Mouse (Mus musculus): ENCODE measurements around the gene Tmcc1.
A peak's percentile ranks its signal among the peaks of the same experiment; 100 is the strongest.
"Not testable (repeated sequence)": the region's sequence is repeated elsewhere in the genome, so short reads cannot be mapped to it uniquely, and the experiment has no call there.

The Tmcc1 gene

GRCm38 (mm10) chr6:116141696-116142095 is 51.6 kb downstream of the Tmcc1 start:
- no peak for DNase-seq

GRCm38 (mm10) chr6:116140782-116141181 is 52.5 kb downstream of the Tmcc1 start:
- no peak for DNase-seq

DNA sequence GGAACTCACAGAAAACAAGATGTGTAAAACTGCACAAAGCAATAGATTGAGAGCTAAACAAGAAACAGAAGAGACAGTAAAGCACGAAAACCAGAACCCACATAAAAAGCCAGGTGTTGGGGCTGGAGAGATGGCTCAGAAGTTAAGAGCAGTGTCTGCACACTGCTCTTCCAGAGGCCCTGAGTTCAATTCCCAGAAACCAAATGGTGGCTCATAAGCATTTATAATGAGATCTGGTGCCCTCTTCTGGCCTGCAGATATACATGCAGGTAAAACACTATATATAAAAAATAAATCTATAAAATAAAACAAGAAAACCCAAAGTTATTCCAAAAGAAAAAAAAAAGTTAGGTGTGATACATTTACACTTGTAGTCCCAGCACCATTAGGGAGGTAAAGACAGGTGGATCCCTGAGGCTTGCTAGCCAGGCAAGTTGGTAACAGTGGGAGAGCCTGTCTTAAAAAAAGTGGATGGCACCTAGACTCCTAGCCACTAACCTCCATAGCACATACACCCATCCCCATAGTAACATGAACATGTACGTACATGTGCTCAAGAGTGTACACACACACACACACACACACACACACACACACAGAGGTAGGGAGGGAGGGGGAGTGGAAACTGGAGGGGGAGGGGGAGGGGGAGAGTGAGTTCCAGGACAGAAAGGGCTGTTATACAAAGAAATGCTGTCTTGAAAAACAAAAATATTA is 54.0 kb downstream of the Tmcc1 start:
- DNase-seq = no peak

DNA sequence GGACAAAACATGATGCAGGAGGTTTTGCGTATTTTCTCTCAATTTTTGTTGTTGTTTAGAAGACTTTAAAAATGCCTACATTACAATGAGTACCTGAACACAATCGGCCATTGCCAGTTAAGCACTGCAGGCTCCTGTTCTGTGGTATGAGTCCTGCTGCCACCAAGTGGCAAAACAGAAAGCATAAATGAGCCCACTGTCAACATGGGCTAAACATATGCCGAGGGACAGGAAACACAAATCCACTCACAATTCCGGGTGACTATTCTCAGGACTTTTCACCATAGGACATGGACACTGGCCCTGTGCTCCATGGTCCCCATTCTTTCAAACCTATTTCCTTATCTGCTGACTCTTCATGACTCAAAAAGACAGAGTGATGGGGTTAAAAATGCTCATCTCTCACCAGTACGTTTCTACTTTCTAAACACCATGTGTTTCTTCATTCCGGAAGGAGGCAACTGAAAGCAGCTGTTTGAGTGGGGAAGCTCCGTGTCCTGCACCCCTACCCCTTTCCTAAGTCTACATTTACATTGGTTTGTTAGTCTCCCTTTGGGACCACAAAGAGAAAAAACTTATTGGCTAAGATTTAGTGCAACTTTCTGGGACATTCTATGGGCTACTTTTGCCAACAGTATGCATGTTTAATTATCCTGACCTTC is 57.2 kb downstream of the Tmcc1 start:
- peak; percentile 27 for DNase-seq

DNA sequence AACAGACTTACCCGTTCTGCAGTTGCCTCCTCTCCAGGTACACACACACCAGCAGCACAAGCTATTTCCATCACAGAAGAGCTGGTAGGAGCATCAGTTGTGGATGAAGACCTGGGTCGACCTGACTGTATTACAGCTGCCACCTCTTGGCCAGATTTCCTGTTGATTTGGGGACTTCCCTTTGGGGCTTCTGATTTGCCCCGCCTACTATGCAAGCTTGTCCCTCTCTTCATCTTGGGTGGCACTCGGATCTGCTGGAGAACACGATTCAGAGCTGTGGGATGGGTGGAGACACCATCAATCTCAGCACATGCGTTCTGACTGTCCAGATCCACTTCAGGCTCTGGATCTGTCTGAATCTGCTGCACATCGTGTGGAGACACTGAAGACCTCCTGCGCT is 59.5 kb downstream of the Tmcc1 start:
- no peak for DNase-seq

GRCm38 (mm10) chr6:116131771-116132170 is 61.5 kb downstream of the Tmcc1 start:
- no peak for DNase-seq

DNA sequence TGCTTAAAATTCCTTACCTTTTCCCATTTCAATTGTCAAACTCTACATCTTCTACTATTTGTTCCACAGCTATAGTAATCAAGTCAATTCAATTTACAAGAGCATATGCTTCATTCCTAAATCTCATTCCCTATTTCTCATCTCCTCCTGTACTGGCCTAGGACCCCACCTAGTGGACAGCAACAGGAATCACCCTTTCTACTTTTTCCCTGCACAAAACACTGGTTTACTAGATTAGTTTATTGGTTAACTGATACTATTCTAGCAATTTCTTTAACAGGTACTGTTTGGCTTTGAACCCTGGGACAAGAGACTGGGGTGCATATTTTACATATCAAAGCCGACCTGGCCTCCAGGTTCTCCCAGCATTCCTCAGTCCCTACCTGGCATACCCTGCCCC is 64.6 kb downstream of the Tmcc1 start:
- peak; percentile 23 for DNase-seq

GRCm38 (mm10) chr6:116127918-116128443 is 65.3 kb downstream of the Tmcc1 start:
- DNase-seq = no peak

DNA sequence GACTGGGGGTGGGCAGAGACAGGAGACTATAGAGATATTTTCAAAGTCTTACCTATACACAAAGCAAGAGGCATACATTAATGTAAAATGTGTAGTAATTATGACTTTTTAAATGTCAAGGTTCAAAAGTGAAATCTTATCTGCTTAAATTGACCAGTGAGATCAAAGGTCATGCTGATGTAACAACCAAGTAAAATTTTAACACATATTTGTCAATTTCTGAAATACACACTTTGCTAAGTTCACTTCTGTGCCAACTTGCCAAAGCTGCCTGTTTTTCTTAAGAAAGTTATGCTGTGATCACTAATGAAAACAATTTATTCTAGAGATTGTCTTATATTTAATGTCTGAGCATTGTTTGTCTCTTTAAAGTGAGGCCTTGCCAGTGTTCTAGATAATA is 66.7 kb downstream of the Tmcc1 start:
- DNase-seq = no peak

GRCm38 (mm10) chr6:116122881-116123280 is 70.4 kb downstream of the Tmcc1 start:
- DNase-seq = no peak

DNA sequence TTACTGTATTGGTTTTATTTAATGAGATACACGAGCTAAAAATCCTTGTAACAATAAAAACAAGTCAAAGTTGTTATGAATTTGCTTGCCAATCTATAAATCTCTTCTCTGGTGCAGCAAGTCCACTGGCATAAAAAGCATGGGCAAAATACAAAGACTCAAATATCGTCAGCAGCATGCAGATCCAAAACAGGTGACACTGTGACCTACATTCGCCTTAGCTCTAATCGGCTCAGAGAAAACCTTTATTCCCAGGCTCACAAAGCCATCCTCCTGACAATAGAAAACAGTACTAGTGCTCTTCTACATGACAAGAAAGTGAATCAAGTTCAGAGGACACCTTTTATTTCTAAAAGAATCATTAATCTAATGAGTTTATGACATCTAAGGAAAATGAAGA is 73.6 kb downstream of the Tmcc1 start:
- DNase-seq = no peak

- DNase-seq = not testable (repeated sequence)
These were observed 76.7 kb downstream of the Tmcc1 start for GRCm38 (mm10) chr6:116116634-116117033.

- no peak for DNase-seq
These were observed 82.7 kb downstream of the Tmcc1 start for GRCm38 (mm10) chr6:116110588-116110987.

- peak; percentile 31 for DNase-seq
These were observed 85.6 kb downstream of the Tmcc1 start for GRCm38 (mm10) chr6:116107471-116108358.

DNA sequence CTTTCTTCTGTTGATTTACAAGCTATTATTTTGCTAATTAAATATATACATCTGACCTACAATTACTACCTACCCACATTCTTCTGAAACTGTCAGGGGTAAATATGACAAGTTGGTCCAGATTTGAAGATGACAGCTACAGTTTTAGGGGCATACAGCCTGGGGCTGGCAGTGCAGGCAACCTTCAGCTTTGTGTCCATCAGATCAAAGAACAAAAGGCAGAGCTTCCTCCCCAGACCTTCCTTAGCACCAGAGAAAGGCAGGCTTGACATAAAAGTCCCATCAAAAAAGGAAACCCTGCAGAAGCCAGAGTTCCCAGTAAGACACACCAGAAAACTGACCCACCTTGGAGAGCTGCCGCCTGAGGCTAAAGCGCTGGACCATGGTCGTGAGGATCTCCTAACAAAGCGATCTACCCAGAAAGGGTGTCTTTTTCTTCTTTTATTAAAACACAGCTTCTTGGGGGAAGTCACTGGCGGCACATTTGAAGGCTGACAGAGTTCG is 86.3 kb downstream of the Tmcc1 start:
- no peak for DNase-seq

DNA sequence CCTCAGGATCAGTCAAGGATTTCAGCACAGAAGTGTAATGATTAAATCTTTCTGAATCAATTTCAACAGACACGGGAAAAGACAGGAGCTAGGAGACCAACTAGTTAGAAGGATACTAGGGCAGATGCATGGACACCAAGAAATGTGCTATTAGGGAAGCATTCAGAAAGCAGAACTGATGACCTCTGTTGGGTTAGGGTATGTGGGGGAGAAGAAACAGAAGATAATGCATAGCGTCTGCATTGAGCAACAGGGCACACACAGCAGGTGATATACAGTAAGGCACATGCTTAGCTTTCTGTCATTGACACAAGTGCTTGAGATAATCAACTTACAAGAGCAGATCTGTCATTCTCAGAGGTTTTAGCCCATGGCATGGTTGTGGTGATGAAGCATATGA is 95.7 kb downstream of the Tmcc1 start:
- DNase-seq = no peak

GRCm38 (mm10) chr6:116089402-116089801 is 103.9 kb downstream of the Tmcc1 start:
- no peak for DNase-seq

DNA sequence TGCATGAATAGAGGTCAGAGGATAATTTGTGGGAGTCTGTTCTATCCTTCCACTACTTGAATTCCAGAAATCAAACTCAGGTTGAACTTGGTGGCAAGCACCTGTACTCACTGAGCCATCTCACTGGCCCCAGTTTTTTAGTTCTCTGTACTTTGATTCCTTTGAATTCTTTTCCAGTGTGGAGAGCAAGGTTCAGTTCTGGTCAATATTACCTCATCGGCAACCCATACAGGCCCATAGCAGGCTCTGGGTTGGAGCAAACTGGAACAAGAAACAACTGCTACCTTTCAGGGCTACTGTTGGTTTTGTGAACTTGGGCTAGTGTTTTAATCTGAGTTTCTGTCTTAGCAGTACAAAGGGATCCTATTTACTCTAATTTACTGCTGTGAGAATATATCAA is 107.2 kb downstream of the Tmcc1 start:
- no peak for DNase-seq

DNA sequence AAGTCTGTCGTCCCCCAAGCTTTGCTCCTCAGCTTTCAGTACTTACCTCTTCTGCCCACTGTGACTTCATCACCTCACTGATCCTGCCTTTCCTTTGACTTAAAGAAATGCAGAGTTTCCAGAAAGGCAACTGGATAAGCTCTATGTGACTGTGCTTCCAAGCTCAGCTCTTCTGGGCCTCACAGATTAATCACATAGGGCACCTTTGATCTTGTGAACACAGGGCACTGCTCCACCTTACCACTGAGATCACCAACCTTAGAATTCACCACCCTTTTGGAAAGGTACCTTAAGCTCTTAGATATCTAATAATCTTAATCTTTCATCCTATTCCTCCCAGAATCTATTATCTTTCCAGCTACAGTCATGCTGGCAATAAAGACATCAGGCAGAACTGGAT is 111.0 kb downstream of the Tmcc1 start:
- DNase-seq = no peak

DNA sequence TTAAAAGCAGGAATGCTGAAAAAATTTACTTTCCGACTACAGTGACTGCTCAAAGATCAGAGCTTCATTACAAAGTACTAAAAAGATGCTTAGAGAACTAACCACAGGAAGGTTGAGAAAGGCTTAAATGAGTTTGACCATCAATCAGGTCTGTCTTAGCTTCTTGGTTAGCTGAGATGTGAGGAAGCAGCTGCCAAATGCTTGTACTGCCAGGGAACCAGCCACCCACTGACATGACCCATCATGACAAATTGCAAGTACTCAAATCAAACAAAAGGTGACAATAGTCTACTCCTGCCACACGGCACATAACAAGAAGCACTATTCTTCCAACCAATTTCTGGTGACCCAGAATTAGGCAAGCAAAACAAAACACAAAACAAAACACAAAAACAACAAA is 111.9 kb downstream of the Tmcc1 start:
- DNase-seq = no peak

GRCm38 (mm10) chr6:116080756-116081155 is 112.5 kb downstream of the Tmcc1 start:
- no peak for DNase-seq

DNA sequence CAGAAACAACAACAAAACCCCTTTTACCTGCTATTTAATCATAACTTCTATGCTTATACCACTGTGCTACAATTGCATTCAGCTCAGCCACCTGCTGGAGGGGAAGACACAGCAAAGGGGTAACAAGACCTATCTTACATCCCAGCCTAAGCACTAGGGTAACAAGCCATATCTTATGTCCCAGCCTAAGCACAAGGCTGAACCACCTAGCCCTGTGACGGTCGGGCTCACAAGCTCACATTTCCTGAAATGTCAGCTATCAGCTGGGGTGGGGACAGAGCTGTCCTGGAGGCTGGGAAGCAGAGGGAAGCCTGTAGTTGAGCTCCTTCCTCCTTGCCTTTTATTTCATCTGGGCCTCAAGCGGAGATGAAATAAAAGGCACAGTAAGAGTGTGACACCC is 115.7 kb downstream of the Tmcc1 start:
- no peak for DNase-seq

GRCm38 (mm10) chr6:116074892-116075291 is 118.4 kb downstream of the Tmcc1 start:
- DNase-seq = no peak
